Mouse (Mus musculus): ENCODE results near the gene Fam124a.
"Not testable (repeated sequence)": the region's sequence is repeated elsewhere in the genome, so short reads cannot be mapped to it uniquely, and the experiment has no call there.

Gene Fam124a

GRCm38 (mm10) chr14:62573454-62573853 is 17.9 kb downstream of the Fam124a start:
- intact Hi-C loops (cut with DNase I), result no loop called here

- intact Hi-C loops (cut with DNase I), result no loop called here
These were observed 19.4 kb downstream of the Fam124a start for GRCm38 (mm10) chr14:62574906-62575305.

- intact Hi-C loops (cut with DNase I), result no loop called here
These were observed 20.3 kb downstream of the Fam124a start for GRCm38 (mm10) chr14:62575862-62576261.

GRCm38 (mm10) chr14:62580945-62581344 is 25.4 kb downstream of the Fam124a start:
- intact Hi-C loops (cut with DNase I), result no loop called here

GRCm38 (mm10) chr14:62581768-62582167 is 26.2 kb downstream of the Fam124a start:
- intact Hi-C loops (cut with DNase I), result no loop called here

- intact Hi-C loops (cut with DNase I), result no loop called here
These were observed 29.1 kb downstream of the Fam124a start for GRCm38 (mm10) chr14:62584637-62585036.

GRCm38 (mm10) chr14:62585338-62585737 is 29.8 kb downstream of the Fam124a start:
- intact Hi-C loops (cut with DNase I), result no loop called here

GRCm38 (mm10) chr14:62600109-62600522 is 44.6 kb downstream of the Fam124a start:
- intact Hi-C loops (cut with DNase I), result no loop called here

GRCm38 (mm10) chr14:62602271-62602670 is 46.7 kb downstream of the Fam124a start:
- intact Hi-C loops (cut with DNase I), result no loop called here

- intact Hi-C loops (cut with DNase I), result no loop called here
These were observed 47.3 kb downstream of the Fam124a start for GRCm38 (mm10) chr14:62602869-62603268.

GRCm38 (mm10) chr14:62607791-62608196 is 52.3 kb downstream of the Fam124a start:
- intact Hi-C loops (cut with DNase I), result loop anchor here (5.0 kb wide), 1 partner anchor 115 kb away; no protein-coding TSS in a partner anchor

- intact Hi-C loops (cut with DNase I), result loop anchor here (5.0 kb wide), 1 partner anchor 118 kb away; no protein-coding TSS in a partner anchor
These were observed 54.4 kb downstream of the Fam124a start for GRCm38 (mm10) chr14:62609904-62610303.

- intact Hi-C loops (cut with DNase I), result no loop called here
These were observed 66.9 kb downstream of the Fam124a start for GRCm38 (mm10) chr14:62622393-62622792.

- intact Hi-C loops (cut with DNase I), result no loop called here
These were observed 72.4 kb downstream of the Fam124a start for GRCm38 (mm10) chr14:62627951-62628350.

- intact Hi-C loops (cut with DNase I), result no loop called here
These were observed 82.2 kb downstream of the Fam124a start for GRCm38 (mm10) chr14:62637436-62638344.

- intact Hi-C loops (cut with DNase I), result no loop called here
These were observed 82.8 kb downstream of the Fam124a start for GRCm38 (mm10) chr14:62638345-62638702.

- intact Hi-C loops (cut with DNase I), result no loop called here
These were observed 83.6 kb downstream of the Fam124a start for GRCm38 (mm10) chr14:62639111-62639510.

- intact Hi-C loops (cut with DNase I), result no loop called here
These were observed 84.0 kb downstream of the Fam124a start for GRCm38 (mm10) chr14:62639551-62639950.

GRCm38 (mm10) chr14:62640396-62640795 is 84.9 kb downstream of the Fam124a start:
- intact Hi-C loops (cut with DNase I), result no loop called here

- intact Hi-C loops (cut with DNase I), result not testable (repeated sequence)
These were observed 86.8 kb downstream of the Fam124a start for GRCm38 (mm10) chr14:62642368-62642767.

- intact Hi-C loops (cut with DNase I), result no loop called here
These were observed 92.9 kb downstream of the Fam124a start for GRCm38 (mm10) chr14:62648405-62648804.

- intact Hi-C loops (cut with DNase I), result no loop called here
These were observed 94.8 kb downstream of the Fam124a start for GRCm38 (mm10) chr14:62650376-62650775.

GRCm38 (mm10) chr14:62651771-62652170 is 96.2 kb downstream of the Fam124a start:
- intact Hi-C loops (cut with DNase I), result no loop called here
